Mouse (Mus musculus) kidney, postnatal 36 days (tissue): ENCODE data around the gene Mfap4.
A peak's percentile ranks its signal among the peaks of the same experiment; 100 is the strongest.

Source experiments
- DNase-seq, 2 experiments: peaks; one replicate each; pipeline ENCODE4 v3.0.0; 2021 to 2022; ENCODE audit warnings: mixed read lengths in 2 of 2

Gene Mfap4

GRCm38 (mm10) chr11:61483226-61483845, 1.9 kb upstream of the Mfap4 start:
- DNase-seq: no peak

- no peak for DNase-seq
These were observed 997 bp upstream of the Mfap4 start for GRCm38 (mm10) chr11:61484256-61484612.

GRCm38 (mm10) chr11:61485541-61486457, 568 bp downstream of the Mfap4 start:
- no peak for DNase-seq

- no peak for DNase-seq
These were observed 1.4 kb downstream of the Mfap4 start for GRCm38 (mm10) chr11:61486458-61487219.

GRCm38 (mm10) chr11:61487401-61487800, 2.2 kb downstream of the Mfap4 start:
- DNase-seq: peak; percentile 36 to 71

- DNase-seq: no peak
These were observed 2.7 kb downstream of the Mfap4 start for GRCm38 (mm10) chr11:61487936-61488335.

- DNase-seq: no peak
These were observed 3.9 kb downstream of the Mfap4 start for GRCm38 (mm10) chr11:61489085-61489484.

GRCm38 (mm10) chr11:61489874-61490273, 4.6 kb downstream of the Mfap4 start:
- no peak for DNase-seq

- DNase-seq: no peak
These were observed 5.8 kb downstream of the Mfap4 start for GRCm38 (mm10) chr11:61490944-61491520.

- no peak for DNase-seq
These were observed 7.6 kb downstream of the Mfap4 start for GRCm38 (mm10) chr11:61492749-61493401.

- peak; percentile 12 to 48 for DNase-seq
These were observed 8.4 kb downstream of the Mfap4 start for GRCm38 (mm10) chr11:61493525-61494128.

GRCm38 (mm10) chr11:61494129-61494997, 9.1 kb downstream of the Mfap4 start, which contains the start of gene Mapk7:
TSS of gene Mapk7 (minus strand) at chr11:61494406.
- DNase-seq: peak; percentile 98

GRCm38 (mm10) chr11:61495528-61495927, 10.3 kb downstream of the Mfap4 start:
- DNase-seq: no peak

- no peak for DNase-seq
These were observed 12.3 kb downstream of the Mfap4 start for GRCm38 (mm10) chr11:61497490-61497889.

- no peak for DNase-seq
These were observed 13.7 kb downstream of the Mfap4 start for GRCm38 (mm10) chr11:61498736-61499504.

GRCm38 (mm10) chr11:61503933-61504332, 18.7 kb downstream of the Mfap4 start:
- DNase-seq: no peak

- DNase-seq: peak; percentile 97
These were observed 19.6 kb downstream of the Mfap4 start, which contains the start of gene B9d1 for GRCm38 (mm10) chr11:61504713-61505257. TSS of gene B9d1 (plus strand) at chr11:61505144.

- peak; percentile 45 to 77 for DNase-seq
These were observed 29.7 kb downstream of the Mfap4 start for GRCm38 (mm10) chr11:61514953-61515352.

- no peak for DNase-seq
These were observed 32.7 kb downstream of the Mfap4 start for GRCm38 (mm10) chr11:61517971-61518370.

- DNase-seq: no peak
These were observed 33.6 kb downstream of the Mfap4 start for GRCm38 (mm10) chr11:61518871-61519270.
